Mouse (Mus musculus) activated CD4-positive, CD25-positive, alpha-beta regulatory T cell, adult 4 months (primary cell): ENCODE results near the gene Olfr154. TPM values are rescaled to one million over a fixed set of nuclear protein-coding genes. Genes with fewer than 3 reads are reported as not detected.
"Not testable (repeated sequence)": the region's sequence is repeated elsewhere in the genome, so short reads cannot be mapped to it uniquely, and the experiment has no call there.

Experiments
- ATAC-seq: one replicate; pipeline ENCODE4 v1.8.0; 2017
- polyA plus RNA-seq, 2 experiments: library from polyadenylated mRNA; unstranded; fragments of 100-300 nt; shearing (Covaris generic); gene quantifications; one replicate each; pipeline ENCODE4 v1.2.1; 2017

Gene Olfr154
- polyA plus RNA-seq: not detected

- ATAC-seq: not testable (repeated sequence)
These were observed at the start of gene Olfr154 for GRCm38 (mm10) chr2:85664355-85664754. Gene Olfr154, minus strand, starts transcription at chr2:85664455.

- no peak for ATAC-seq
These were observed 46.9 kb upstream of the Olfr154 start for GRCm38 (mm10) chr2:85711159-85711558.

GRCm38 (mm10) chr2:85710680-85711079 lies 46.4 kb upstream of the Olfr154 start:
- ATAC-seq: not testable (repeated sequence)

GRCm38 (mm10) chr2:85689131-85689530 lies 24.9 kb upstream of the Olfr154 start, which contains the start of gene Olfr1008:
Gene Olfr1008, plus strand, starts transcription at chr2:85689431.
- ATAC-seq: no peak

- no peak for ATAC-seq
These were observed 14.4 kb upstream of the Olfr154 start, which contains the start of gene Olfr1006 for GRCm38 (mm10) chr2:85678667-85679066. Gene Olfr1006, minus strand, starts transcription at chr2:85678767.

GRCm38 (mm10) chr2:85650604-85651003 lies 13.7 kb downstream of the Olfr154 start, which contains the start of gene Olfr1002:
Gene Olfr1002, minus strand, starts transcription at chr2:85650704.
- ATAC-seq: no peak

Other genes with a start within 250 kb of the Olfr154 start
- gene Olfr993, start 249.6 kb downstream of the Olfr154 start, polyA plus RNA-seq: not detected
- not detected for gene Olfr994, start 228.0 kb downstream of the Olfr154 start, polyA plus RNA-seq
- not detected for gene Olfr995, start 220.8 kb downstream of the Olfr154 start, polyA plus RNA-seq
- not detected for gene 4833423E24Rik, start 145.4 kb downstream of the Olfr154 start, polyA plus RNA-seq
- gene Olfr996, start 85.2 kb downstream of the Olfr154 start, polyA plus RNA-seq: not detected
- not detected for gene Olfr998, start 75.5 kb downstream of the Olfr154 start, polyA plus RNA-seq
- gene Olfr1000, start 52.6 kb downstream of the Olfr154 start, polyA plus RNA-seq: not detected
- gene Olfr1002, start 13.8 kb downstream of the Olfr154 start, polyA plus RNA-seq: not detected
- gene Olfr1006, start 14.3 kb upstream of the Olfr154 start, polyA plus RNA-seq: not detected
- not detected for gene Olfr1008, start 25.0 kb upstream of the Olfr154 start, polyA plus RNA-seq
- gene Olfr1009, start 51.0 kb upstream of the Olfr154 start, polyA plus RNA-seq: not detected
- gene Olfr1012, start 98.3 kb upstream of the Olfr154 start, polyA plus RNA-seq: not detected
- not detected for gene Olfr1013, start 102.6 kb upstream of the Olfr154 start, polyA plus RNA-seq
- gene Olfr1014, start 108.3 kb upstream of the Olfr154 start, polyA plus RNA-seq: not detected
- under 1 TPM in 1 of 2 experiments, not detected in 1; 0.13 TPM for gene Olfr1015, start 117.6 kb upstream of the Olfr154 start, polyA plus RNA-seq
- not detected for gene Olfr1016, start 138.1 kb upstream of the Olfr154 start, polyA plus RNA-seq
- not detected for gene Olfr1018, start 154.0 kb upstream of the Olfr154 start, polyA plus RNA-seq
- gene Olfr1019, start 181.0 kb upstream of the Olfr154 start, polyA plus RNA-seq: not detected
- not detected for gene Olfr1020, start 182.6 kb upstream of the Olfr154 start, polyA plus RNA-seq
- not detected for gene Olfr1022, start 204.1 kb upstream of the Olfr154 start, polyA plus RNA-seq
- not detected for gene Olfr1023, start 221.2 kb upstream of the Olfr154 start, polyA plus RNA-seq
- not detected for gene Olfr1024, start 240.6 kb upstream of the Olfr154 start, polyA plus RNA-seq